Mouse (Mus musculus): Measurements from ENCODE around the gene Susd1. TPM values are rescaled to one million over a fixed set of nuclear protein-coding genes. Genes with fewer than 3 reads are reported as not detected.

Susd1 gene
- polyA plus RNA-seq, 1 experiment from 2014 or later: 2.1 TPM

DNA sequence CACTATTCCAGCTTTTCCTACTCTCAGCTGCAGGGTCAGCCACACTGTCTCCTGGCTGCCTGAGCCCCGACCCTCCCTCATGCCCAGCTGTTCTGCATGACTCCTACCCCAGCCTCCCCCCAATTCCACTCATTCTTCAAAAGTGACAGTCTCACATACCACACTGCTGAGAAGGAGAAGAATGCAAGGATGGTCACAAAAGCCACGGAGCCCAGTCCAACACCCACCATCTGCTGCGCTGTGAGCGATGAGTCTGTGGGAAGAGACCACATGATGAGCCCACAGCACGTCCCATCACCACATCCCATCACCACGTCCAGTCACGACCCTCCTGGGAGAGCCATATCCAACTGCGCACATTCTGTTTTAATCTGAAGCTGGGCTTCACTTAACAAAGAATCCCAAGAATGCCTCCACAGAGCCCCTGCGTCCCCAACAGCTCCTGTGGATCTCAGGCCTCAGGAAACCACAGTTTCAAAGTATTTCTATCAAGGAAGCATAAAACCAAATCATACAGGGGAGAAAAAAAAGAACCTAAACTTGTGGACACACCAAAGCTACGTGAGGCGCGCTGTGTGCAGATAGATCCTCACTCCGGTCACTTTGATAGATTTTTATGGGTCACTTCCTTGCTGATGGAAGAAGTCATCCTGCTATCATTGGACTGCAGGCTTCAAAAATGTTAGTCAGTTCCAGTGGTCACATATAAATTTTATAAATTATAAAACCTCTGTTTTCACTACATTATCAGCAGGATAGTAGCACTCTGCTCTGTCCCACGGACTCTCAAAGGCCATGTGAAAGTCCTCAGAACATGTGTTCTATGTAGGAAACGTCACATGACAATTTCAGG is 122.7 kb downstream of the Susd1 start:
- Histone ChIP-seq H3K9me3 (ENCODE audit: control insufficient read depth, low read length) (no peaks in the 10 kb centered on the region), H3K4me3 (ENCODE audit: low read depth, low read length) (no peak overlapping the region), H3K36me3 (ENCODE audit: control insufficient read depth, insufficient read depth, low read length) (no peaks in the 10 kb centered on the region), H3K4me1 (ENCODE audit: control insufficient read depth, insufficient read depth, low read length) (peaks cover 7% of the 10 kb centered on the region; the same call in 1 of the 2 replicates), H3K4me2 (ENCODE audit: low read depth, low read length) (no peak overlapping the region), H3K27ac (replicated peaks; ENCODE audit: low read depth, low read length) (peak overlapping the region; percentile 6), H3K9ac (ENCODE audit: low read depth, low read length) (no peak overlapping the region), H3K27me3 (replicated peaks; ENCODE audit: control insufficient read depth, insufficient read depth, low read length) (no peaks in the 10 kb centered on the region)
- 40% methylated on average over 15 of the region's 15 CpGs for WGBS
- DNase-seq (ENCODE audit: low spot score) (peak; percentile 83), ATAC-seq (ENCODE audit: low read depth) (peak; percentile 89)

DNA sequence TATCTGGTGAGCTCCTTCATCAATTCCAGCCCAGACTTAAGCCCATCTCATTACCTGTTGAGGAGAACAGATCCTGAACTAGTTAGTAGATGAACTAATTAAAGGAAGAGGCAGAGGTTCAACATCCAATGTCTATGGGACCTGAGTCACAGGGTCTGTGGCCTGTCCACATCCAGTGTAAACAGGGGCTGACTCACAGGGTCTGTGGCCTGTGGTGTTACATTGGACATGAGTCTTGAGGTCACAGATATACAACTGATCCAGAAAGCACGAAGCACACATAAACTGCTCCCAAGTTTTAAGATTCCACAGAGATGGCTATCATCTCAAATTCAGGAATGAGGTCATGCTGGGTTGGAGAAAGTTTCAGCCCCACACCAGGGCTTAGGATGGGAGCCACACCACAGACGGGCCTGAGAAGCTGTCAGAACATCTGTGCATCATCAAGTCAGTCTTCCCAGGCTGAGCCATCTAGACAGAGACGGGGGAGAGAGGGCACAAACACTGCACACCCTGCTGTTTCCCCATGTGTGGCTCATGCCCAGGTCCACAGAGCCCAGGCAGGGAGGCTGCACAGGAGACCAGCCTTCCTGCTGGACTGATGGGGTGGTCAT is 123.4 kb downstream of the Susd1 start:
- Histone ChIP-seq H3K4me3 (ENCODE audit: low read depth, low read length) (no peak overlapping the region), H3K9ac (ENCODE audit: low read depth, low read length) (no peak overlapping the region), H3K4me1 (ENCODE audit: control insufficient read depth, insufficient read depth, low read length) (0 out of 2 replicates have a peak, but pooled peaks cover 5% of the 10 kb centered on the region), H3K4me2 (ENCODE audit: low read depth, low read length) (no peak overlapping the region), H3K27me3 (replicated peaks; ENCODE audit: control insufficient read depth, insufficient read depth, low read length) (no peaks in the 10 kb centered on the region), H3K9me3 (ENCODE audit: control insufficient read depth, low read length) (no peaks in the 10 kb centered on the region), H3K36me3 (ENCODE audit: control insufficient read depth, insufficient read depth, low read length) (no peaks in the 10 kb centered on the region), H3K27ac (replicated peaks; ENCODE audit: low read depth, low read length) (peak overlapping the region; percentile 2)
- 38% methylated on average over 2 of the region's 3 CpGs for WGBS
- ATAC-seq (ENCODE audit: low read depth) (peak; percentile 71), DNase-seq (ENCODE audit: low spot score) (peak; percentile 53)

DNA sequence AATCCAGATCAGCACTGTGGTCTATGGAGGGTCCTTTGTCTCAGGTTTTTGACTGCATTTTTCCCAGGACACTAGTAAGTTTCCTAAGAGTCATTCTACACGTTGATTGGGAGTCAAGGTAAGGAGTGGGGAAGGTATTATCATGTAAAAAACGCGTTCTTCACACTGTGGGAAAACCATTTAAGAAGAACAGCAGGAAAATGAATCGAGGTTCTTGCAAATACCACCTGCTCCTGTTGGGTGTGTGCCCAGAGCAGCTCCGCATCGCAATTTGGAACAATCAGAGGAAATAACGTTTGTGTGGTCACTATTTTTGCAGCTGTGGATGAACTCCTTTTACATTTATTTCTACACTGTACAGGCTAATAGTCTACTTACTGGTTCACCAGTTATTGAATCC is 125.5 kb downstream of the Susd1 start:
- Histone ChIP-seq H3K36me3 (ENCODE audit: control insufficient read depth, insufficient read depth, low read length) (no peaks in the 10 kb centered on the region), H3K4me2 (ENCODE audit: low read depth, low read length) (no peak overlapping the region), H3K9ac (ENCODE audit: low read depth, low read length) (no peak overlapping the region), H3K27ac (replicated peaks; ENCODE audit: low read depth, low read length) (no peak overlapping the region), H3K9me3 (ENCODE audit: control insufficient read depth, low read length) (no peaks in the 10 kb centered on the region), H3K4me3 (ENCODE audit: low read depth, low read length) (no peak overlapping the region), H3K4me1 (ENCODE audit: control insufficient read depth, insufficient read depth, low read length) (0 out of 2 replicates have a peak, but pooled peaks cover 5% of the 10 kb centered on the region), H3K27me3 (replicated peaks; ENCODE audit: control insufficient read depth, insufficient read depth, low read length) (no peaks in the 10 kb centered on the region)
- WGBS: 61% methylated on average over 7 of the region's 7 CpGs
- ATAC-seq (ENCODE audit: low read depth) (no peak), DNase-seq (ENCODE audit: low spot score) (peak; percentile 69)

DNA sequence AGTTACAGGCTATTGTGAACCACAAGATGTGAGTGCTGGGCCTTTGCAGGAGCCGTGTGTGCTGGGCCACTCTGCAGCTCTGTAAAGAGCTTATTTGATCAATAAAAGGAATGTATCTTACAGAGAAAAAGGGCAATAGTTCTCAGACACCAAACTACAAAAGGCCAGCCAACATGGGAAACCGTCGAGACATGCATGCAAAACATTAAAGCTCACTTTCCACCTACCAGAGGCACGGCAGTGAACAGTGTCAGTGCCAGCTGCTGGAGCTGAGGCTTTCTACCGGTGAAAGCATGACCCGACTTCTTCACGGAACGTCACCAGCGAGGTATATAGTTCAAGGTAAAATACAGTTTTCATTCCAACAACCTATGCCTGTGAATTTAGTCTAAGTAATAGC is 127.8 kb downstream of the Susd1 start:
- no peak overlapping the region for H3K4me3 ChIP-seq (ENCODE audit: low read depth, low read length)
- H3K27ac ChIP-seq (replicated peaks; ENCODE audit: low read depth, low read length): no peak overlapping the region
- H3K9ac ChIP-seq (ENCODE audit: low read depth, low read length): no peak overlapping the region
- H3K36me3 ChIP-seq (ENCODE audit: control insufficient read depth, insufficient read depth, low read length): no peaks in the 10 kb centered on the region
- DNase-seq (ENCODE audit: low spot score) (no peak), ATAC-seq (ENCODE audit: low read depth) (no peak)
- H3K9me3 ChIP-seq (ENCODE audit: control insufficient read depth, low read length): no peaks in the 10 kb centered on the region
- no peaks in the 10 kb centered on the region for H3K27me3 ChIP-seq (replicated peaks; ENCODE audit: control insufficient read depth, insufficient read depth, low read length)
- H3K4me1 ChIP-seq (ENCODE audit: control insufficient read depth, insufficient read depth, low read length): 0 out of 2 replicates have a peak, but pooled peaks cover 1% of the 10 kb centered on the region
- WGBS: 77% methylated on average over 9 of the region's 9 CpGs
- no peak overlapping the region for H3K4me2 ChIP-seq (ENCODE audit: low read depth, low read length)

DNA sequence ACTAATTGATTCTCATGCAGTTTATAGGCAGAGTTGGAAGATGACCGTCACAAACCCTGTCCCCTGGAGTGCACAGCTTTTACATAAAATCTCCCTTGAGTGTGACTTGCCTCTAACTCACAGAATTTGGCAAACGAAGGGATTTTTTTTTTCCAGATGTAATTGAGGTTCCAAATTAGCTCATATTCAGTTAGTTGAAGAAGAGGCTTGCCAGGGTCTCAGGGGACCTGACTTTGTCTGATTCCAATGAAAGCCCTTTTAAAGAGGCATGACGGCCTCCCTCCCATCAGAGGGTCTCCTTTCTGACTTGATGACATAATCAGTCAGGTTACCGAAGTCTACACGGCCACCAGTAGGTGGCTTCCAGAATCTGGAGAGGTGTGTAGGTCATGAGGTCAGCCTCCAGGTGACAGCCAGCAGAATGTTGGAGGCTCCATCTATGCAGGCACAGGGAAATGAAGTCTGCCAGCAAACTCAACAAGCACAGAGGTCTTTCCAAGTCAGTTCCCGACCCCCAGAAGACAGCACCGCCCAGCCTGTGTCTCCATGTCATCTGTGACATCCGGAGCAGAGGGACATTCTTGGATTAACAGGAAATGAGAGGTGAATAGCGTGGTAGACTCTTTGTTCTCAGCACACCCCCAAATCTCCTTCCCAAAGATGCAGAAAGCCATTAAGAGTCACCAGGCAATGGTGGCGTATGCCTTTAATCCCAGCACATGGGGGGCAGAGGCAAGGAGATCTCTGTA is 130.4 kb downstream of the Susd1 start:
- no peak for ATAC-seq (ENCODE audit: low read depth)
- H3K9me3 ChIP-seq (ENCODE audit: control insufficient read depth, low read length): no peaks in the 10 kb centered on the region
- no peaks in the 10 kb centered on the region for H3K36me3 ChIP-seq (ENCODE audit: control insufficient read depth, insufficient read depth, low read length)
- WGBS: 79% methylated on average over 10 of the region's 10 CpGs
- H3K4me1 ChIP-seq (ENCODE audit: control insufficient read depth, insufficient read depth, low read length): no peaks in the 10 kb centered on the region
- H3K27ac ChIP-seq (replicated peaks; ENCODE audit: low read depth, low read length): no peak overlapping the region
- H3K27me3 ChIP-seq (replicated peaks; ENCODE audit: control insufficient read depth, insufficient read depth, low read length): no peaks in the 10 kb centered on the region
- DNase-seq (ENCODE audit: low spot score): peak; percentile 20
- H3K4me3 ChIP-seq (ENCODE audit: low read depth, low read length): no peak overlapping the region
- no peak overlapping the region for H3K4me2 ChIP-seq (ENCODE audit: low read depth, low read length)
- no peak overlapping the region for H3K9ac ChIP-seq (ENCODE audit: low read depth, low read length)

DNA sequence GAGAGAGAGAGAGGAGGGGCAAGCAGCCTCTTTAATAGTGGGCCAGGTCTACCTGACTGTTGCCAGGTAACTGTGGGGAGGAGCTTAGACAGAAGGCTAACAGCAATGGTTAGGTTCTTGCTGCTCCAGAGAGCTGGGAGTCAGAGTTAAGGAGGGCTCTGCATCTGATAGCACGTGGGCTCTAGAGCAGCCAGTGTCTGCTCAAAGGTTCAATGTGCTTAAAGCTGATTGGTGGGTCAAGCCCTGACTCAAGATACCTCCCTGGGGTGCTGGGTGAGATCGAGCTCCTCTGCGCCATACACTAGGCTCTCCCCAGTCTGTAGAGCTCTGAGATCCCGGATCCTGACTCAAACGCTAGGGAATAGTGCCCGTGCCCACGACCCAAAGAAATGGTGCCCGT is 136.0 kb downstream of the Susd1 start:
- no peak overlapping the region for H3K4me2 ChIP-seq (ENCODE audit: low read depth, low read length)

DNA sequence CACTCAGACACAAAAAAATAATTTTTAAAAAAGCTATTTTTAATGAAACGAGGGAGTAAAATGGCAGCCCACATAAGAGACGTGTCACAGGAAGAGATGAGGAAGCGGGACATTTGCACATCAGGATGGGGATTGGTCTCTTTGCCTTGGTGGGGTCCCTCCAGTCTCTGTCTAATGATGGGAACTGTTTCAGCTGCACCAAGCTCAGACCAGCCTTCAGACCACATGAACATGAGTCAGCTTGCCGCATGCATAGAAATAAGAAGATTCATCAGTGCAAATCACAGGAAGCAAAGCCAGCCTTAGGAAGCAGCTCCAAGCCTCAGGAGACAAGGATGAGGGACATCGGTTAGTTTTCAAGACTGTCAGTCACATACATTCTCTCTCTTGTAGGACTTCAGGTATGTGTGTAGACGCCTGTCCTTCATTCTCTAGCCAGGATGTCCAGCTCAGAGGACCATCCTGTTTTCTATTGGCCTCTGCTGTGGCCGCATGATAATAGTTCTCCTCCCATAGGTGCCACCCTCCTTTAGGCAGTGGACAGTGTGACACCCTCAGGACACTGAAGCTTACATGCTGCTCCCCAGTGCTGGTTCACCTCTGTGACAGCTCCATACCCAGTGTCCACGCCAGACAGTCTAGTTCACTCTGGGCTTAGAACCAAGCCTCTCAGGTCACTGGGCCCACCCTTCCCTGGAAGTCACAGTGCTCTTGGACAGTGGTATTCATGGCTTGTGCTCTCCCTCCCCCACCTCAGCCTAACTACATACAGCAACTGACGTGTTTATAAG is 137.2 kb downstream of the Susd1 start:
- ATAC-seq (ENCODE audit: low read depth): no peak

More for the DNA sequence above, 136.0 kb downstream of the Susd1 start:
- Histone ChIP-seq H3K27ac (replicated peaks; ENCODE audit: low read depth, low read length) (no peak overlapping the region), H3K9ac (ENCODE audit: low read depth, low read length) (no peak overlapping the region), H3K36me3 (ENCODE audit: control insufficient read depth, insufficient read depth, low read length) (no peaks in the 10 kb centered on the region), H3K4me1 (ENCODE audit: control insufficient read depth, insufficient read depth, low read length) (no peaks in the 10 kb centered on the region), H3K27me3 (replicated peaks; ENCODE audit: control insufficient read depth, insufficient read depth, low read length) (no peaks in the 10 kb centered on the region), H3K9me3 (ENCODE audit: control insufficient read depth, low read length) (no peaks in the 10 kb centered on the region), H3K4me3 (ENCODE audit: low read depth, low read length) (no peak overlapping the region)
- ATAC-seq (ENCODE audit: low read depth) (no peak), DNase-seq (ENCODE audit: low spot score) (no peak)
- WGBS: 91% methylated on average over 8 of the region's 8 CpGs

More for the DNA sequence above, 137.2 kb downstream of the Susd1 start:
- Histone ChIP-seq H3K27me3 (replicated peaks; ENCODE audit: control insufficient read depth, insufficient read depth, low read length) (no peaks in the 10 kb centered on the region), H3K9ac (ENCODE audit: low read depth, low read length) (no peak overlapping the region), H3K4me3 (ENCODE audit: low read depth, low read length) (no peak overlapping the region), H3K36me3 (ENCODE audit: control insufficient read depth, insufficient read depth, low read length) (no peaks in the 10 kb centered on the region), H3K9me3 (ENCODE audit: control insufficient read depth, low read length) (no peaks in the 10 kb centered on the region), H3K27ac (replicated peaks; ENCODE audit: low read depth, low read length) (no peak overlapping the region), H3K4me1 (ENCODE audit: control insufficient read depth, insufficient read depth, low read length) (no peaks in the 10 kb centered on the region), H3K4me2 (ENCODE audit: low read depth, low read length) (no peak overlapping the region)
- 91% methylated on average over 9 of the region's 9 CpGs for WGBS
- no peak for DNase-seq (ENCODE audit: low spot score)
